Mouse (Mus musculus) MEL (cell line): Measurements from ENCODE around the gene Izumo1. TPM values are rescaled to one million over a fixed set of nuclear protein-coding genes. Genes with fewer than 3 reads are reported as not detected.

Experiments
- DNase-seq: peaks from one replicate; pipeline ENCODE4 v3.0.0; 2011; ENCODE audit warnings: low read depth, low spot score
- H3K27ac ChIP-seq: 2 replicates; pipeline ENCODE4 v1.5.1; 2012; ENCODE audit warnings: low read depth, mild to moderate bottlenecking, control low read depth, low read length, moderate library complexity; ENCODE audit not compliant: control insufficient read depth
- H3K27me3 ChIP-seq, 2 experiments: fragments of 150-350 bp in 1 of 2; sonication (generic) in 1 of 2; 2 replicates each; pipeline ENCODE4 v1.6.1; 2012; ENCODE audit warnings: low read length in 2 of 2, mild to moderate bottlenecking in 2 of 2, improper control_type of control experiment in 1 of 2, moderate library complexity in 1 of 2; ENCODE audit not compliant: insufficient read depth in 2 of 2, control insufficient read depth in 1 of 2
- H3K36me3 ChIP-seq, 2 experiments: 2 replicates each; pipeline ENCODE4 v1.6.1; 2012 to 2014; ENCODE audit warnings: low read length in 2 of 2, improper control_type of control experiment in 1 of 2, inconsistent platforms in 1 of 2, mild to moderate bottlenecking in 1 of 2; ENCODE audit not compliant: insufficient read depth in 2 of 2, control insufficient read depth in 1 of 2
- H3K4me1 ChIP-seq, 2 experiments: fragments of 150-350 bp in 1 of 2; sonication (generic) in 1 of 2; 2 replicates each; pipeline ENCODE4 v1.6.1; 2012; ENCODE audit warnings: low read length in 2 of 2, improper control_type of control experiment in 1 of 2, mild to moderate bottlenecking in 1 of 2; ENCODE audit not compliant: insufficient read depth in 2 of 2, control insufficient read depth in 1 of 2
- H3K4me3 ChIP-seq, 2 experiments: fragments of 150-350 bp in 1 of 2; sonication (generic) in 1 of 2; 2 replicates each; pipeline ENCODE4 v1.5.1; 2012; ENCODE audit warnings: low read depth in 2 of 2, low read length in 2 of 2, mild to moderate bottlenecking in 2 of 2, moderate library complexity in 2 of 2, control low read depth in 1 of 2, improper control_type of control experiment in 1 of 2; ENCODE audit not compliant: control insufficient read depth in 1 of 2, insufficient read depth in 1 of 2
- H3K79me2 ChIP-seq: 2 replicates; pipeline ENCODE4 v1.6.1; 2012; ENCODE audit warnings: mild to moderate bottlenecking, low read length, moderate library complexity; ENCODE audit not compliant: control insufficient read depth, poor library complexity, insufficient read depth
- H3K9ac ChIP-seq: 2 replicates; pipeline ENCODE4 v1.6.1; 2012; ENCODE audit warnings: low read depth, mild to moderate bottlenecking, control low read depth, low read length, moderate library complexity; ENCODE audit not compliant: control insufficient read depth, poor library complexity, severe bottlenecking
- H3K9me3 ChIP-seq: fragments of 150-350 bp; sonication (generic); replicated peaks from 2 replicates; pipeline ENCODE4 v1.6.1; 2012; ENCODE audit warnings: mild to moderate bottlenecking, low read length, improper control_type of control experiment, moderate library complexity; ENCODE audit not compliant: insufficient read depth
- CHD2 ChIP-seq: IDR thresholded peaks from 2 replicates; pipeline ENCODE4 v1.6.1; 2011; ENCODE audit warnings: low read length, improper control_type of control experiment
- CTCF ChIP-seq, 3 experiments: IDR thresholded peaks in 2 of 3; conservative IDR thresholded peaks in 1 of 3; 2 replicates each; pipeline ENCODE4 v1.5.1; 2011 to 2012; ENCODE audit warnings: low read length in 3 of 3, low read depth in 2 of 3, mild to moderate bottlenecking in 2 of 3, improper control_type of control experiment in 1 of 3, inconsistent platforms in 1 of 3, mixed read lengths in 1 of 3, moderate library complexity in 1 of 3; ENCODE audit not compliant: control insufficient read depth in 1 of 3, insufficient read depth in 1 of 3, poor library complexity in 1 of 3, severe bottlenecking in 1 of 3
- E2F4 ChIP-seq: IDR thresholded peaks from 2 replicates; pipeline ENCODE4 v1.6.1; 2011; ENCODE audit warnings: low read depth, low read length, improper control_type of control experiment, borderline replicate concordance
- EP300 ChIP-seq, 2 experiments: IDR thresholded peaks; 2 replicates each; pipeline ENCODE4 v1.6.1; 2011; ENCODE audit warnings: improper control_type of control experiment in 2 of 2, low read length in 2 of 2, low read depth in 1 of 2, mild to moderate bottlenecking in 1 of 2
- GABPA ChIP-seq: IDR thresholded peaks from 2 replicates; pipeline ENCODE4 v1.6.1; 2012; ENCODE audit warnings: low read depth, mild to moderate bottlenecking, inconsistent platforms, low read length, improper control_type of control experiment, moderate library complexity
- HCFC1 ChIP-seq: IDR thresholded peaks from 2 replicates; pipeline ENCODE4 v1.6.1; 2012; ENCODE audit warnings: low read depth, mild to moderate bottlenecking, inconsistent platforms, low read length, improper control_type of control experiment, moderate library complexity
- JUND ChIP-seq: IDR thresholded peaks from 2 replicates; pipeline ENCODE4 v1.6.1; 2011; ENCODE audit warnings: low read depth, mild to moderate bottlenecking, improper control_type of control experiment, low read length
- KAT2A ChIP-seq: conservative IDR thresholded peaks from 2 replicates; pipeline ENCODE4 v1.6.1; 2012; ENCODE audit warnings: low read depth, low read length, improper control_type of control experiment, inconsistent platforms
- MAX ChIP-seq: IDR thresholded peaks from 2 replicates; pipeline ENCODE4 v1.6.1; 2011; ENCODE audit warnings: low read length, improper control_type of control experiment
- MEF2A ChIP-seq: IDR thresholded peaks from 2 replicates; pipeline ENCODE4 v1.6.1; 2014; ENCODE audit warnings: low read depth, mild to moderate bottlenecking, inconsistent platforms, low read length, improper control_type of control experiment; ENCODE audit not compliant: poor library complexity, insufficient replicate concordance, severe bottlenecking; ENCODE audit errors: extremely low read depth
- MXI1 ChIP-seq: IDR thresholded peaks from 2 replicates; pipeline ENCODE4 v1.6.1; 2011; ENCODE audit warnings: mild to moderate bottlenecking, low read depth, low read length, improper control_type of control experiment
- MYC ChIP-seq: IDR thresholded peaks from 2 replicates; pipeline ENCODE4 v1.6.1; 2011; ENCODE audit warnings: low read depth, mild to moderate bottlenecking, low read length, improper control_type of control experiment, moderate library complexity
- NELFE ChIP-seq: IDR thresholded peaks from 2 replicates; pipeline ENCODE4 v1.6.1; 2011; ENCODE audit warnings: low read depth, low read length, improper control_type of control experiment
- NRF1 ChIP-seq: IDR thresholded peaks from 2 replicates; pipeline ENCODE4 v1.6.1; 2014; ENCODE audit warnings: low read depth, mild to moderate bottlenecking, inconsistent platforms, low read length, improper control_type of control experiment, moderate library complexity; ENCODE audit not compliant: poor library complexity, insufficient read depth, severe bottlenecking
- ZC3H11A ChIP-seq: IDR thresholded peaks from 2 replicates; pipeline ENCODE4 v1.6.1; 2012; ENCODE audit warnings: low read depth, mild to moderate bottlenecking, inconsistent platforms, low read length, improper control_type of control experiment
- ZKSCAN1 ChIP-seq: IDR thresholded peaks from 2 replicates; pipeline ENCODE4 v1.6.1; 2012; ENCODE audit warnings: low read depth, mild to moderate bottlenecking, inconsistent platforms, low read length, improper control_type of control experiment, moderate library complexity
- ZMIZ1 ChIP-seq: IDR thresholded peaks from 2 replicates; pipeline ENCODE4 v1.6.1; 2012; ENCODE audit warnings: low read depth, mild to moderate bottlenecking, inconsistent platforms, low read length, improper control_type of control experiment, moderate library complexity
- ZNF384 ChIP-seq: IDR thresholded peaks from 2 replicates; pipeline ENCODE4 v1.6.1; 2012; ENCODE audit warnings: low read depth, mild to moderate bottlenecking, inconsistent platforms, low read length, improper control_type of control experiment
- polyA plus RNA-seq, 2 experiments: library from polyadenylated mRNA; stranded (reverse) in 1 of 2; unstranded in 1 of 2; fragments of >175 nt in 1 of 2; fragments of >200 nt in 1 of 2; gene quantifications; 2 replicates each; pipeline versions ENCODE4 v1.2.1 to v1.2.4; 2012; ENCODE audit warnings: low replicate concordance in 2 of 2, low read depth in 1 of 2; ENCODE audit not compliant: insufficient read length in 2 of 2, insufficient read depth in 1 of 2, missing spikeins in 1 of 2
- total RNA-seq: library from RNA; depleted of rRNA; stranded (reverse); fragments of 300-350 nt; gene quantifications from 2 replicates; pipeline ENCODE4 v1.2.3, GENCODE M21; 2012

Izumo1 gene
- total and polyA plus RNA-seq, 3 experiments: 0.04 TPM; not detected in 2

DNA sequence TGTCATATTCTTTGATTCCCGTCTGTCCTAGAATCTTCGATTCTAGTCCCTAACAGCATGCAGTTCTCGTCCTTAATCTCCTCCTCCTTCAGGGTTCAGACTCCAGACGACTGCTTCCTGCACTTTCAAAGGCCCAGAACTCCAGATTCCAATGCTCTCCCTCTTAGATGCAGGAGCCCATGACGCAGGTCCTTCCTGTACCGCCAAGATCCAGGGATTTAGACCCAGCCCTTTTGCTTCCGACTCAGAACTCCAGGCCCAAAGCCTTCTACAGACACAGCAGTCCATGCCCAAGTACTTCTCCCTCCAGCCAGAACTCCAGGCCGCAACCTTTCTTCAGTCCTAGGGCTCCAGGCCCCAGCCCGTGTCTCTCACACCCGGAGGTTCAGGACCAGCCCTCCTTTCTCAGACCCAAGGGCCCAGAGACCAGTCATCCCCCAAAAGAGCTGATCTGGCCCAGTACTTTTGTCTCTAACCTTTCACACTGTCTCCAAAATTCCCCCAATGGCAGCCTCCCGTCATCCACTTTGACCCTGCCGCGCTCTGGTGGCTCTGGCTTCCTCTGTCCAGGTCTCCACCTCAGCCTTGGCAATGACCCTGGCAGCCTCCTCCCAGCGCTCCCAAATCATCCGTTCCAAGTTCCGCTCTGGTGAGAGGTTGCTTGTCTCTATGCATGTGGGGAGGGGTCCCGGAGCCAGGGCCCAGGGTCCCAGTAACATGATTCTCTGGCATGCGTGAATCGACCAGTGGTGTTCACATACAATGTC lies 18.8 kb downstream of the Izumo1 start:
- H3K27ac ChIP-seq: no peak overlapping the region
- H3K4me3 ChIP-seq: no peak overlapping the region
- H3K36me3 ChIP-seq: peaks cover 0 to 4% of the 10 kb centered on the region in 2 experiments; a peak in 1 of 4 replicates
- H3K4me1 ChIP-seq: peaks cover 0 to 4% of the 10 kb centered on the region in 2 experiments; a peak in 1 of 4 replicates
- H3K9ac ChIP-seq: no peak overlapping the region
- H3K9me3 ChIP-seq: no peaks in the 10 kb centered on the region
- TF ChIP-seq MXI1 (no peak), EP300 (IDR thresholded peaks at IDR 0.05; ENCODE audit: low read depth in 1 of 2, low read length in 2 of 2) (no peak), E2F4 (no peak), NELFE (no peak), CTCF (IDR thresholded peaks at IDR 0.05 in 2 of 3, conservative IDR thresholded peaks at IDR 0.05 in 1 of 3; ENCODE audit: control insufficient read depth in 1 of 3, insufficient read depth in 1 of 3, low read depth in 2 of 3, low read length in 3 of 3, poor library complexity in 1 of 3, severe bottlenecking in 1 of 3) (no peak), HCFC1 (no peak), ZMIZ1 (no peak), NRF1 (no peak), KAT2A (no peak), MEF2A (no peak), ZNF384 (no peak), MAX (no peak), ZC3H11A (no peak), CHD2 (no peak), ZKSCAN1 (no peak), JUND (no peak), MYC (no peak), GABPA (no peak)
- peaks cover 0 to 1% of the 10 kb centered on the region in 2 experiments; a peak in 1 of 4 replicates for H3K27me3 ChIP-seq
- DNase-seq: no peak
- no peaks in the 10 kb centered on the region for H3K79me2 ChIP-seq

DNA sequence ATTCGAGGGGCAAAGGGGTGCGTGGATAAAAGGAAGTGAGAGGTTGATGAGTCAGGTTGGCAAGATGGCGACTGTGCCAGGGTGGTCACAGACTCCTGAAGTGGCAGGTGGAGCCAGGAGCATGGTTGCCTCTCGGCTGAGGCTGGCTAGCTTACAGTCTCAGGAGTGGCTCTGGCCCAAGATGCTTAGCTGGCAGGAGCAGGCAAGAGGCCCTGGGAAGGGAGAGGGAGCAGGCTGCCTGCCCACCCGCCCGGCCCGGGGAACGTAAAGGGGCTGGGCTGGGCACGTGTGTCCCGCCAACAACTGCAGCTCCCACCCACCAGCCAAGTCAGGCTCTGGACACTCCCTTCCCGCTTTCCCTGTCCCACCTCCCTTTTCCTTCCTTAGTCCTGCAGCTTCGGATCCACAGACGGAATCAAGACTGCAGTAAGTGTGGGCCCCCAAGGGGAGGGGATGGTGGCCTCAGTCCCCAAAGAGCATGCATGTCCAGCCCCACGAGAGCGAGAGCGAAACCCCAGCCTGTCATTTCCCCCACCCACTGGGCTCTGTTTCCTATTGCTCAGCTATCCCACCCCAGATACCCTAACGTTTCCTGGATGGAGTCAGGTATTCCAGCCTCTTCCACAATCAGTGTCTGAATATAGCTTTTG lies 19.9 kb downstream of the Izumo1 start:
- Histone ChIP-seq H3K27me3 (peaks cover 0 to 1% of the 10 kb centered on the region in 2 experiments; a peak in 1 of 4 replicates), H3K79me2 (no peaks in the 10 kb centered on the region), H3K27ac (no peak overlapping the region), H3K36me3 (no peaks in the 10 kb centered on the region), H3K4me1 (no peaks in the 10 kb centered on the region), H3K4me3 (no peak overlapping the region)
- DNase-seq: no peak
- no peak for TF ChIP-seq EP300 (IDR thresholded peaks at IDR 0.05; ENCODE audit: low read depth in 1 of 2, low read length in 2 of 2)
- TF ChIP-seq, all 39 proteins: peak for 0
- Histone ChIP-seq H3K9ac (no peak overlapping the region), H3K9me3 (no peaks in the 10 kb centered on the region)
